Mouse (Mus musculus): Measurements from ENCODE around the gene Rhbdf2. TPM values are rescaled to one million over a fixed set of nuclear protein-coding genes. Genes with fewer than 3 reads are reported as not detected.

Rhbdf2 gene
- total and polyA plus RNA-seq, 2 experiments from 2014 or later = 6.1 to 19.0 TPM

- no peak for TF ChIP-seq CTCF (IDR thresholded peaks at IDR 0.05; ENCODE audit: low read depth)
- no peak for TF ChIP-seq EP300 (IDR thresholded peaks at IDR 0.05; ENCODE audit: low read depth)
- Histone ChIP-seq H3K4me1 (ENCODE audit: control insufficient read depth, insufficient read depth) (peaks cover 16% of the 10 kb centered on the region), H3K36me3 (replicated peaks; ENCODE audit: control insufficient read depth, insufficient read depth, low read length) (no peaks in the 10 kb centered on the region), H3K27me3 (ENCODE audit: control insufficient read depth, insufficient read depth, low read length) (peaks cover 43% of the 10 kb centered on the region), H3K4me3 (ENCODE audit: low read depth, low read length) (peak within 1 kb of the TSS; percentile 55), H3K9ac (replicated peaks; ENCODE audit: low read depth, low read length) (peak within 1 kb of the TSS; percentile 47), H3K9me3 (replicated peaks; ENCODE audit: control insufficient read depth, low read length) (no peaks in the 10 kb centered on the region), H3K4me2 (ENCODE audit: low read depth, low read length) (peak within 1 kb of the TSS; percentile 80), H3K27ac (ENCODE audit: low read depth) (no peak within 1 kb of the TSS)
- 9% methylated on average over 10 of the region's 10 CpGs for WGBS
- no peak for ATAC-seq (ENCODE audit: insufficient read depth, low read depth)
- DNase-seq (ENCODE audit: low spot score) = no peak
These were observed 26.4 kb upstream of the Rhbdf2 start, which contains the start of gene Prcd for GRCm38 (mm10) chr11:116653234-116653633. TSS of gene Prcd (plus strand) at chr11:116653534.

- WGBS = 66% methylated on average over 25 of the region's 25 CpGs
- Histone ChIP-seq H3K9me3 (replicated peaks; ENCODE audit: control insufficient read depth, low read length) (no peaks in the 10 kb centered on the region), H3K4me1 (ENCODE audit: control insufficient read depth, insufficient read depth) (peaks cover 13% of the 10 kb centered on the region), H3K36me3 (replicated peaks; ENCODE audit: control insufficient read depth, insufficient read depth, low read length) (no peaks in the 10 kb centered on the region), H3K27ac (ENCODE audit: low read depth) (no peak overlapping the region), H3K9ac (replicated peaks; ENCODE audit: low read depth, low read length) (no peak overlapping the region), H3K27me3 (ENCODE audit: control insufficient read depth, insufficient read depth, low read length) (peaks cover 43% of the 10 kb centered on the region), H3K4me2 (ENCODE audit: low read depth, low read length) (peak overlapping the region; percentile 80), H3K4me3 (ENCODE audit: low read depth, low read length) (peak overlapping the region; percentile 55)
- TF ChIP-seq CTCF (IDR thresholded peaks at IDR 0.05; ENCODE audit: low read depth) (no peak), EP300 (IDR thresholded peaks at IDR 0.05; ENCODE audit: low read depth) (no peak)
- DNase-seq (ENCODE audit: low spot score) (no peak), ATAC-seq (ENCODE audit: insufficient read depth, low read depth) (no peak)
These were observed 25.7 kb upstream of the Rhbdf2 start for GRCm38 (mm10) chr11:116652330-116653098.

GRCm38 (mm10) chr11:116651339-116651738 is 24.5 kb upstream of the Rhbdf2 start:
- Histone ChIP-seq H3K4me1 (ENCODE audit: control insufficient read depth, insufficient read depth) (peaks cover 6% of the 10 kb centered on the region; the same call in 1 of the 2 replicates), H3K4me3 (ENCODE audit: low read depth, low read length) (no peak overlapping the region), H3K4me2 (ENCODE audit: low read depth, low read length) (no peak overlapping the region), H3K9ac (replicated peaks; ENCODE audit: low read depth, low read length) (no peak overlapping the region), H3K9me3 (replicated peaks; ENCODE audit: control insufficient read depth, low read length) (no peaks in the 10 kb centered on the region), H3K36me3 (replicated peaks; ENCODE audit: control insufficient read depth, insufficient read depth, low read length) (no peaks in the 10 kb centered on the region), H3K27ac (ENCODE audit: low read depth) (no peak overlapping the region), H3K27me3 (ENCODE audit: control insufficient read depth, insufficient read depth, low read length) (peaks cover 47% of the 10 kb centered on the region)
- ATAC-seq (ENCODE audit: insufficient read depth, low read depth) (no peak), DNase-seq (ENCODE audit: low spot score) (no peak)
- WGBS = 78% methylated on average over 8 of the region's 8 CpGs
- no peak for TF ChIP-seq EP300 (IDR thresholded peaks at IDR 0.05; ENCODE audit: low read depth)
- no peak for TF ChIP-seq CTCF (IDR thresholded peaks at IDR 0.05; ENCODE audit: low read depth)

- H3K9me3 ChIP-seq (replicated peaks; ENCODE audit: control insufficient read depth, low read length) = no peaks in the 10 kb centered on the region
- H3K4me2 ChIP-seq (ENCODE audit: low read depth, low read length) = no peak overlapping the region
- H3K9ac ChIP-seq (replicated peaks; ENCODE audit: low read depth, low read length) = no peak overlapping the region
- no peak overlapping the region for H3K27ac ChIP-seq (ENCODE audit: low read depth)
- TF ChIP-seq CTCF (IDR thresholded peaks at IDR 0.05; ENCODE audit: low read depth) = no peak
- TF ChIP-seq EP300 (IDR thresholded peaks at IDR 0.05; ENCODE audit: low read depth) = no peak
- DNase-seq (ENCODE audit: low spot score) (no peak), ATAC-seq (ENCODE audit: insufficient read depth, low read depth) (no peak)
- peaks cover 47% of the 10 kb centered on the region for H3K27me3 ChIP-seq (ENCODE audit: control insufficient read depth, insufficient read depth, low read length)
- H3K4me1 ChIP-seq (ENCODE audit: control insufficient read depth, insufficient read depth) = peaks cover 6% of the 10 kb centered on the region; the same call in 1 of the 2 replicates
- no peaks in the 10 kb centered on the region for H3K36me3 ChIP-seq (replicated peaks; ENCODE audit: control insufficient read depth, insufficient read depth, low read length)
- no peak overlapping the region for H3K4me3 ChIP-seq (ENCODE audit: low read depth, low read length)
- 84% methylated on average over 8 of the region's 8 CpGs for WGBS
These were observed 24.0 kb upstream of the Rhbdf2 start for GRCm38 (mm10) chr11:116650811-116651210.

GRCm38 (mm10) chr11:116649711-116650337 is 23.0 kb upstream of the Rhbdf2 start:
- DNase-seq (ENCODE audit: low spot score) (no peak), ATAC-seq (ENCODE audit: insufficient read depth, low read depth) (no peak)
- Histone ChIP-seq H3K4me1 (ENCODE audit: control insufficient read depth, insufficient read depth) (peaks cover 6% of the 10 kb centered on the region; the same call in 1 of the 2 replicates), H3K36me3 (replicated peaks; ENCODE audit: control insufficient read depth, insufficient read depth, low read length) (no peaks in the 10 kb centered on the region), H3K9me3 (replicated peaks; ENCODE audit: control insufficient read depth, low read length) (no peaks in the 10 kb centered on the region), H3K27me3 (ENCODE audit: control insufficient read depth, insufficient read depth, low read length) (peaks cover 45% of the 10 kb centered on the region), H3K4me3 (ENCODE audit: low read depth, low read length) (no peak overlapping the region), H3K9ac (replicated peaks; ENCODE audit: low read depth, low read length) (no peak overlapping the region), H3K4me2 (ENCODE audit: low read depth, low read length) (no peak overlapping the region), H3K27ac (ENCODE audit: low read depth) (no peak overlapping the region)
- 88% methylated on average over 13 of the region's 13 CpGs for WGBS
- TF ChIP-seq EP300 (IDR thresholded peaks at IDR 0.05; ENCODE audit: low read depth) (no peak), CTCF (IDR thresholded peaks at IDR 0.05; ENCODE audit: low read depth) (no peak)
